Mouse (Mus musculus): Measurements from ENCODE around the gene Zfpl1. TPM values are rescaled to one million over a fixed set of nuclear protein-coding genes. Genes with fewer than 3 reads are reported as not detected.

Zfpl1 gene
- total RNA-seq, 2 experiments from 2014 or later: 36.9 to 41.3 TPM

GRCm38 (mm10) chr19:6040002-6040401, 44.8 kb downstream of the Zfpl1 start:
- no peak for DNase-seq (ENCODE audit: low spot score in 2 of 2)
- intact Hi-C loops (cut with DNase I): no loop called here

DNA sequence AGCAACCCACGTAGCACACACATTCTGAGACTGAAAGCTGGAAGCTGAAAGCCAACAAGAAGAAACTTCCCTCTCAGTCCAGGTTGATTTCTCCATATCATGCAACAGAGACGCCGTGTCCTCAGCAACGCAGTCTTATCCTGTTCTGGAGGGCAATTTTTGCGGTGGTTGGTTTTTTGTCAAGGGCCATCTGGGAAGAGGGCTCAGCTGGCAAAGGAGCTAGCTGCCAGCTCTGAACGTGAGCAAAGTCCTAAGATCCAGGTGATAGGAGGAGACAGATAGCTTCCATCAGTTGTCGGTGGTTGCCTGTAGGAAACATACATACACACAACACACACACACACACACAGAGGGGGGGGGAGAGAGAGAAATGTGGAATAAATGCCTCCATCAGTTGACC, 46.4 kb downstream of the Zfpl1 start:
- intact Hi-C loops (cut with DNase I): no loop called here
- DNase-seq (ENCODE audit: low spot score in 2 of 2): no peak

GRCm38 (mm10) chr19:6037695-6038094, 47.1 kb downstream of the Zfpl1 start:
- intact Hi-C loops (cut with DNase I): no loop called here

DNA sequence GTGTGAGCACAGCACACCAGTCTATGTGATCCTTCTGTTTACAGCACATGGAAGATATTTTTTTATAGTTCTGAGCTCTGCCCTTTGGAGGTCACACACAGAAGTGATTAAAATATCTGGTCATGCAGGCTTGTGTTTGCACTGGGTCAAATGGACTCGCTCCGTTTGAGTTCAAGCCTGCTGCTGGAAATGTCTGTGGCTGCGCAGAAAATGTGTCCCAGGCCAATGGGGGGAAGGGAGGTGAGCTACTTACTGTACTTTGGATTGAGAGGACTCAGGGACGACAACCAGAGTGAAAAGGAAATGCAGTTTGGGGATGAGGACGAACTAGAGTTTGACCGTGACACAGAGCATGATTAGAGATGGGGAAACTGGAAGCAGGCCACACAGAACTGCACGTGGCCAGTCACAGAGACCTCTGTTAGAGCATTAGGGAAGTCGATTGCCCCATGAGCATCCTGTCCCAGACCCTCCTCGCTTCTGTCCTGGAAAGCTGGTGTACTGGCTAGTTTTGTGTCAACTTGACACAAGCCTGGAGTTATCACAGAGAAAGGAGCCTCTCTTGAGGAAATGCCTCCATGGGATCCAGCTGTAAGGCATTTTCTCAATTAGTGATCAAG, 48.7 kb downstream of the Zfpl1 start:
- no peak for DNase-seq (ENCODE audit: low spot score in 2 of 2)
- intact Hi-C loops (cut with DNase I): no loop called here

More at GRCm38 (mm10) chr19:6037695-6038094, 47.1 kb downstream of the Zfpl1 start:
- no peak for DNase-seq (ENCODE audit: low spot score in 2 of 2)

Small RNA genes within 50 kb of the gene (microRNA-seq; reads per million reads assigned to microRNA genes)
- 2.8 reads per million, percentile 5 among the genes with 10 or more reads in this experiment for gene Mir6988

Other genes with a start within 250 kb of the Zfpl1 start
- 10 to 100 TPM; 11.6 to 13.3 TPM for gene Frmd8, start 209.7 kb downstream of the Zfpl1 start, total RNA-seq (2021)
- gene Slc25a45, start 207.1 kb downstream of the Zfpl1 start, total RNA-seq (2021): 1 to 10 TPM; 3.0 to 4.1 TPM
- gene Tigd3, start 190.8 kb downstream of the Zfpl1 start, total RNA-seq (2021): 1 to 10 TPM; 4.3 to 4.5 TPM
- gene Dpf2, start 171.9 kb downstream of the Zfpl1 start, total RNA-seq (2021): 10 to 100 TPM; 77.5 to 96.5 TPM
- gene Cdc42ep2, start 160.1 kb downstream of the Zfpl1 start, total RNA-seq (2021): 1 to 10 TPM; 5.5 to 8.3 TPM
- gene Pola2, start 120.8 kb downstream of the Zfpl1 start, total RNA-seq (2021): 1 to 10 TPM; 4.6 to 5.5 TPM
- gene Slc22a20, start 98.8 kb downstream of the Zfpl1 start, total RNA-seq (2021): not detected
- 10 to 100 TPM; 19.6 to 20.9 TPM for gene Capn1, start 69.1 kb downstream of the Zfpl1 start, total RNA-seq (2021)
- 10 to 100 TPM; 40.8 to 51.8 TPM for gene Syvn1, start 38.4 kb downstream of the Zfpl1 start, total RNA-seq (2021)
- gene Mrpl49, start 27.2 kb downstream of the Zfpl1 start, total RNA-seq (2021): 10 to 100 TPM; 40.5 to 45.1 TPM
- gene Fau, start 27.1 kb downstream of the Zfpl1 start, total RNA-seq (2021): 100 to 1,000 TPM; 637 to 694 TPM
- 10 to 100 TPM; 35.5 to 40.7 TPM for gene Znhit2, start 23.8 kb downstream of the Zfpl1 start, total RNA-seq (2021)
- gene Tm7sf2, start 16.6 kb downstream of the Zfpl1 start, total RNA-seq (2021): 10 to 100 TPM; 28.2 to 29.1 TPM
- gene Vps51, start 7.7 kb downstream of the Zfpl1 start, total RNA-seq (2021): 10 to 100 TPM; 83.9 to 87.0 TPM
- not detected for gene Tmem262, start 4.9 kb downstream of the Zfpl1 start, total RNA-seq (2021)
- under 1 TPM; 0.72 to 0.84 TPM for gene Gm28374, start 2.7 kb downstream of the Zfpl1 start, total RNA-seq (2021)
- not detected for gene Cdca5, start within 50 bp of the Zfpl1 start, total RNA-seq (2021)
- not detected for gene AC131692.1, start 9.5 kb upstream of the Zfpl1 start, total RNA-seq (2021)
- gene Naaladl1, start 20.8 kb upstream of the Zfpl1 start, total RNA-seq (2021): under 1 TPM in 1 of 2 experiments, not detected in 1; 0.20 TPM
- gene Sac3d1, start 33.7 kb upstream of the Zfpl1 start, total RNA-seq (2021): 10 to 100 TPM; 18.3 to 27.5 TPM
- gene Snx15, start 43.3 kb upstream of the Zfpl1 start, total RNA-seq (2021): 10 to 100 TPM; 43.7 to 43.8 TPM
- gene Batf2, start 56.0 kb upstream of the Zfpl1 start, total RNA-seq (2021): under 1 TPM; 0.30 to 0.72 TPM
- 10 to 100 TPM; 73.3 to 87.5 TPM for gene Arl2, start 56.6 kb upstream of the Zfpl1 start, total RNA-seq (2021)
- under 1 TPM in 1 of 2 experiments, not detected in 1; 0.32 TPM for gene Majin, start 99.4 kb upstream of the Zfpl1 start, total RNA-seq (2021)
- gene Gpha2, start 141.4 kb upstream of the Zfpl1 start, total RNA-seq (2021): not detected
- gene Ppp2r5b, start 150.9 kb upstream of the Zfpl1 start, total RNA-seq (2021): 100 to 1,000 TPM; 160 to 173 TPM
- 10 to 100 TPM; 32.3 to 39.4 TPM for gene Atg2a, start 156.7 kb upstream of the Zfpl1 start, total RNA-seq (2021)
- gene Ehd1, start 191.8 kb upstream of the Zfpl1 start, total RNA-seq (2021): 10 to 100 TPM; 38.2 to 42.2 TPM
- gene Cdc42bpg, start 221.5 kb upstream of the Zfpl1 start, total RNA-seq (2021): 1 to 10 TPM; 3.3 to 3.4 TPM

Data from left cerebral cortex, postnatal 36 days (tissue).